ENCODE assay signal across 16 mouse cellular contexts in genomic region chr15:96455595-96456214, GRCm38 (mm10). TPM values are rescaled to one million over a fixed set of nuclear protein-coding genes. Genes with fewer than 3 reads are reported as not detected.
DNase-seq lines count a peak whose midpoint lies in the region; ATAC-seq and TF ChIP-seq lines count a peak whose summit lies in the region.
"Had no signal": no experiment of that assay in that cellular context is flagged by ENCODE, and none has a peak within 500 bp of the region (broad histone marks: within the 10 kb centered on the region; RNA-seq: fewer than 3 reads in every experiment).

No protein-coding gene starts in this region.

- 0 out of 2 replicates have a peak overlapping the region, but pooled peaks have one; percentile 8 for H3K27ac ChIP-seq in gastrocnemius, adult 2 months
- H3K27ac ChIP-seq in liver, embryonic 12.5 days, result peak overlapping the region; percentile 64
- no peak overlapping the region for H3K27ac ChIP-seq in hindbrain, embryonic 16.5 days (ENCODE audit: low read depth, low read length)
- H3K27ac ChIP-seq: embryonic facial prominence, embryonic 12.5 days; hindbrain, embryonic 14.5 days; layer of hippocampus, adult 2 months had no signal

- intact Hi-C loops in gastrocnemius, adult 2 months (cut with DNase I), result no loop called here
- intact Hi-C loops in gastrocnemius, postnatal 36 days (cut with DNase I), result no loop called here

- H3K9me3 ChIP-seq in liver, embryonic 12.5 days (replicated peaks), result no peaks in the 10 kb centered on the region
- H3K9me3 ChIP-seq in hindbrain, embryonic 16.5 days (ENCODE audit: control insufficient read depth, low read length), result no peaks in the 10 kb centered on the region
- H3K9me3 ChIP-seq: embryonic facial prominence, embryonic 12.5 days had no signal

- WGBS in liver, embryonic 12.5 days (ENCODE audit: insufficient replicate concordance), result 35% methylated on average over 4 of the region's 4 CpGs
- WGBS in hindbrain, embryonic 16.5 days, result 71% methylated on average over 4 of the region's 4 CpGs

- no peak for DNase-seq in gastrocnemius, adult 2 months
- no peak for DNase-seq in gastrocnemius, postnatal 36 days
- peak; percentile 33 for DNase-seq in 416B (ENCODE audit: low read depth)
- peak; percentile 89 for DNase-seq in kidney, adult 9 months
- DNase-seq in left cerebral cortex, adult 8-10 months (ENCODE audit: low spot score in 2 of 2), result no peak
- no peak for DNase-seq in spleen, postnatal 10 days (ENCODE audit: low spot score in 2 of 2)
- DNase-seq: cerebellum, adult 11 months; cerebellum, postnatal 36 days; heart, adult 18-20 months; retina, postnatal 1 day; thymus, postnatal 25 days had no signal

- peak overlapping the region; percentile 31 for H3K4me2 ChIP-seq in liver, embryonic 12.5 days
- H3K4me2 ChIP-seq in hindbrain, embryonic 16.5 days (ENCODE audit: low read length), result no peak overlapping the region
- H3K4me2 ChIP-seq: embryonic facial prominence, embryonic 12.5 days; hindbrain, embryonic 14.5 days had no signal

- no peak for TF ChIP-seq CTCF in gastrocnemius, adult 2 months (IDR thresholded peaks at IDR 0.05)

- H3K36me3 ChIP-seq in liver, embryonic 12.5 days, result peaks cover 24% of the 10 kb centered on the region
- H3K36me3 ChIP-seq in hindbrain, embryonic 16.5 days (ENCODE audit: control insufficient read depth, insufficient read depth, low read length), result no peaks in the 10 kb centered on the region

- peaks cover 61% of the 10 kb centered on the region for H3K4me1 ChIP-seq in liver, embryonic 12.5 days
- peaks cover 4% of the 10 kb centered on the region for H3K4me1 ChIP-seq in hindbrain, embryonic 16.5 days (ENCODE audit: control insufficient read depth, insufficient read depth, low read depth, low read length)

- H3K9ac ChIP-seq in liver, embryonic 12.5 days, result peak overlapping the region; percentile 44; the same call in 1 of the 2 replicates
- no peak overlapping the region for H3K9ac ChIP-seq in hindbrain, embryonic 16.5 days (ENCODE audit: low read depth, low read length)
- H3K9ac ChIP-seq: embryonic facial prominence, embryonic 12.5 days; hindbrain, embryonic 14.5 days had no signal

- no peaks in the 10 kb centered on the region for H3K27me3 ChIP-seq in liver, embryonic 12.5 days (replicated peaks)
- no peaks in the 10 kb centered on the region for H3K27me3 ChIP-seq in hindbrain, embryonic 16.5 days (replicated peaks; ENCODE audit: control insufficient read depth, insufficient read depth, low read length)
- H3K27me3 ChIP-seq: embryonic facial prominence, embryonic 12.5 days had no signal

- ATAC-seq in liver, embryonic 12.5 days, result no peak
- no peak for ATAC-seq in hindbrain, embryonic 16.5 days

- no peak overlapping the region for H3K4me3 ChIP-seq in gastrocnemius, adult 2 months
- no peak overlapping the region; the same call in 1 of the 2 replicates for H3K4me3 ChIP-seq in liver, embryonic 12.5 days
- no peak overlapping the region for H3K4me3 ChIP-seq in hindbrain, embryonic 16.5 days (ENCODE audit: low read length)
- H3K4me3 ChIP-seq: embryonic facial prominence, embryonic 12.5 days; layer of hippocampus, adult 2 months had no signal

RNA-seq across cellular contexts. Expression of gene Scaf11, which starts 4.9 kb away (rescaled TPM):
- total RNA-seq in gastrocnemius, adult 2 months (2021), result 10 to 100 TPM; 41.3 to 43.3 TPM
- 10 to 100 TPM; 29.2 to 35.8 TPM for total RNA-seq in gastrocnemius, postnatal 36 days (2021)
- 68.8 and 73.0 TPM in 2 replicates for polyA plus RNA-seq in liver, embryonic 12.5 days (2016; fragmentation: Nextera tagmentation; extraction: Ambion mirVana)
- 39.4 and 41.5 TPM in 2 replicates for polyA plus RNA-seq in hindbrain, embryonic 16.5 days (2015; fragmentation: Nextera tagmentation; extraction: Ambion mirVana)
- 10 to 100 TPM; 56.2 to 60.7 (median 57.9) TPM for total RNA-seq in left cerebral cortex, adult 8-10 months (2022)

Comparison
In these comparisons a context has a peak if more than half of its experiments do, and no peak if none do; other contexts are left out.
1. DNase-seq: peak in 416B (single experiment) and kidney, adult 9 months (single experiment); none in gastrocnemius, adult 2 months (single experiment), gastrocnemius, postnatal 36 days (0 of 2), left cerebral cortex, adult 8-10 months (0 of 2) and spleen, postnatal 10 days (0 of 2).